Mouse (Mus musculus): ENCODE results near the gene Gm17361.
"Not testable (repeated sequence)": the region's sequence is repeated elsewhere in the genome, so short reads cannot be mapped to it uniquely, and the experiment has no call there.

Gene Gm17361

GRCm38 (mm10) chrX:125003863-125004262 lies at the start of gene Gm17361:
Gene Gm17361 (plus strand): TSS chrX:125004163.
- not testable (repeated sequence) for DNase-seq (ENCODE audit: low spot score in 2 of 2)
